21 mouse cellular contexts compared by ENCODE assay signal in the genomic region with DNA sequence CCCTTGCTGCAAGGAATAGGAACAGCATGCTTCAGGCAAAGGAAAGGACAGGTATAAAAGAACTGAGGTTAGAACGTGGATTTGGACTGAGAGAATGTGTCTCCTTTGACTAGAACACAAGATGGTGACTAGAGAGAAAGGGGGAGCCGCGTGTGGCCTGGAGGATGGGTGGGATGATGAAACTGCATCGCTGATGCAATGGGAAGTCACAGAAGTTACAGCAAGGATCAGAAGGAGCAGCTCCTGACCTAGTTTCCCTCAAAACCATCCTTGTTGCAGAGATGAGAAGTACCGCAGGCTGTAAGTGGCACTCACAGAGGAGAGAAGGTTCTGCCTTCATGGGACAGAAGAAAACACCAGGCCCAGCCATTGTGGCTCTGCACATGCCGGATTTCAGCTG. TPM values are rescaled to one million over a fixed set of nuclear protein-coding genes. Genes with fewer than 3 reads are reported as not detected.
"Had no signal": no experiment of that assay in that cellular context is flagged by ENCODE, and none has a peak within 500 bp of the region (broad histone marks: within the 10 kb centered on the region; RNA-seq: fewer than 3 reads in every experiment).

No protein-coding gene starts in this region.

- DNase-seq: kidney, adult 2 months; kidney, postnatal 25 days; layer of hippocampus, postnatal 36 days; lung, embryonic 14.5 days; midbrain, embryonic 14.5 days; right cerebral cortex, postnatal 4 days; thymus, adult 2 months; thymus, postnatal 14 days; thymus, postnatal 4 days had no signal

- H3K27ac ChIP-seq: kidney, postnatal 0 days; layer of hippocampus, adult 2 months; left cerebral cortex, adult 2 months; liver, embryonic 14.5 days; macrophage; stomach, postnatal 0 days had no signal

- H3K9ac ChIP-seq: liver, embryonic 14.5 days; lung, embryonic 14.5 days had no signal

- H3K4me2 ChIP-seq: lung, embryonic 14.5 days; midbrain, embryonic 11.5 days had no signal

- H3K4me3 ChIP-seq: layer of hippocampus, adult 2 months; left cerebral cortex, adult 2 months had no signal

- ATAC-seq: lung, postnatal 0 days had no signal

RNA-seq across cellular contexts. Expression of a gene that starts 28.0 kb away (rescaled TPM):
- total RNA-seq: liver, adult 2 months; megakaryocyte-erythroid progenitor cell, adult 5-6 weeks; monocyte, adult 5-6 weeks had no signal
- polyA plus RNA-seq: kidney, postnatal 0 days; large intestine, adult 2 months; liver, adult 2 months; liver, embryonic 14.5 days; lung, postnatal 0 days; macrophage had no signal
